Mouse (Mus musculus): ENCODE data around the gene Prdm16. TPM values are rescaled to one million over a fixed set of nuclear protein-coding genes. Genes with fewer than 3 reads are reported as not detected.

The Prdm16 gene
- total RNA-seq, 1 experiment, result 3.1 TPM

GRCm38 (mm10) chr4:154623241-154623640, 13.4 kb downstream of the Prdm16 start:
- Histone ChIP-seq H3K4me3 (ENCODE audit: insufficient read depth in 1 of 2, low read depth in 1 of 2, low read length in 2 of 2, poor library complexity in 1 of 2, severe bottlenecking in 1 of 2) (no peak overlapping the region), H3K9me3 (ENCODE audit: control insufficient read depth, insufficient read depth, low read depth, low read length) (no peaks in the 10 kb centered on the region), H3K4me1 (ENCODE audit: control insufficient read depth in 2 of 2, insufficient read depth in 2 of 2, low read length in 2 of 2, poor library complexity in 1 of 2) (peaks cover 0 to 2% of the 10 kb centered on the region in 2 experiments; a peak in 2 of 4 replicates), H3K27ac (ENCODE audit: insufficient read depth, low read depth, low read length, poor library complexity, severe bottlenecking) (no peak overlapping the region), H3K9ac (ENCODE audit: insufficient read depth, low read depth, low read length, poor library complexity, severe bottlenecking) (no peak overlapping the region), H3K36me3 (ENCODE audit: control insufficient read depth, insufficient read depth, low read length, poor library complexity, severe bottlenecking) (no peaks in the 10 kb centered on the region)
- TF ChIP-seq MAFK (IDR thresholded peaks at IDR 0.05; ENCODE audit: insufficient read depth, low read depth, low read length) (no peak), ZNF384 (IDR thresholded peaks at IDR 0.05; ENCODE audit: low read depth, low read length) (no peak), HCFC1 (IDR thresholded peaks at IDR 0.05; ENCODE audit: borderline replicate concordance, insufficient read depth, low read length) (no peak), ZC3H11A (IDR thresholded peaks at IDR 0.05; ENCODE audit: borderline replicate concordance, low read depth, low read length) (no peak), CHD2 (IDR thresholded peaks at IDR 0.05; ENCODE audit: low read depth, low read length) (no peak)
- in situ Hi-C loops (cut with MboI; ENCODE audit: low sequenced_read_pairs in 2 of 2, unreplicated experiment in 2 of 2), result no loop called here
- DNase-seq (ENCODE audit: low read depth, low spot score), result no peak

- peaks cover 1 to 8% of the 10 kb centered on the region in 2 experiments; a peak in 3 of 4 replicates for H3K4me1 ChIP-seq (ENCODE audit: control insufficient read depth in 2 of 2, insufficient read depth in 2 of 2, low read length in 2 of 2, poor library complexity in 1 of 2)
- H3K9ac ChIP-seq (ENCODE audit: insufficient read depth, low read depth, low read length, poor library complexity, severe bottlenecking), result no peak overlapping the region
- no peak for TF ChIP-seq ZNF384 (IDR thresholded peaks at IDR 0.05; ENCODE audit: low read depth, low read length)
- TF ChIP-seq HCFC1 (IDR thresholded peaks at IDR 0.05; ENCODE audit: borderline replicate concordance, insufficient read depth, low read length), result no peak
- TF ChIP-seq MAFK (IDR thresholded peaks at IDR 0.05; ENCODE audit: insufficient read depth, low read depth, low read length), result no peak
- H3K9me3 ChIP-seq (ENCODE audit: control insufficient read depth, insufficient read depth, low read depth, low read length), result no peaks in the 10 kb centered on the region
- H3K4me3 ChIP-seq (ENCODE audit: insufficient read depth in 1 of 2, low read depth in 1 of 2, low read length in 2 of 2, poor library complexity in 1 of 2, severe bottlenecking in 1 of 2), result no peak overlapping the region
- H3K36me3 ChIP-seq (ENCODE audit: control insufficient read depth, insufficient read depth, low read length, poor library complexity, severe bottlenecking), result no peaks in the 10 kb centered on the region
- DNase-seq (ENCODE audit: low read depth, low spot score), result no peak
- in situ Hi-C loops (cut with MboI; ENCODE audit: low sequenced_read_pairs in 2 of 2, unreplicated experiment in 2 of 2), result no loop called here
- H3K27ac ChIP-seq (ENCODE audit: insufficient read depth, low read depth, low read length, poor library complexity, severe bottlenecking), result no peak overlapping the region
Measured at GRCm38 (mm10) chr4:154622521-154622920, 14.2 kb downstream of the Prdm16 start.

- in situ Hi-C loops (cut with MboI; ENCODE audit: low sequenced_read_pairs in 2 of 2, unreplicated experiment in 2 of 2), result no loop called here
- no peak overlapping the region for H3K9ac ChIP-seq (ENCODE audit: insufficient read depth, low read depth, low read length, poor library complexity, severe bottlenecking)
- no peaks in the 10 kb centered on the region for H3K9me3 ChIP-seq (ENCODE audit: control insufficient read depth, insufficient read depth, low read depth, low read length)
- no peak overlapping the region for H3K4me3 ChIP-seq (ENCODE audit: insufficient read depth in 1 of 2, low read depth in 1 of 2, low read length in 2 of 2, poor library complexity in 1 of 2, severe bottlenecking in 1 of 2)
- DNase-seq (ENCODE audit: low read depth, low spot score), result no peak
- H3K4me1 ChIP-seq (ENCODE audit: control insufficient read depth in 2 of 2, insufficient read depth in 2 of 2, low read length in 2 of 2, poor library complexity in 1 of 2), result no peaks in the 10 kb centered on the region
- TF ChIP-seq ZC3H11A (IDR thresholded peaks at IDR 0.05; ENCODE audit: borderline replicate concordance, low read depth, low read length), result no peak
- TF ChIP-seq HCFC1 (IDR thresholded peaks at IDR 0.05; ENCODE audit: borderline replicate concordance, insufficient read depth, low read length), result no peak
- TF ChIP-seq MAFK (IDR thresholded peaks at IDR 0.05; ENCODE audit: insufficient read depth, low read depth, low read length), result no peak
- TF ChIP-seq CHD2 (IDR thresholded peaks at IDR 0.05; ENCODE audit: low read depth, low read length), result no peak
- no peak for TF ChIP-seq ZNF384 (IDR thresholded peaks at IDR 0.05; ENCODE audit: low read depth, low read length)
- no peaks in the 10 kb centered on the region for H3K36me3 ChIP-seq (ENCODE audit: control insufficient read depth, insufficient read depth, low read length, poor library complexity, severe bottlenecking)
- H3K27ac ChIP-seq (ENCODE audit: insufficient read depth, low read depth, low read length, poor library complexity, severe bottlenecking), result no peak overlapping the region
Measured at GRCm38 (mm10) chr4:154611167-154611566, 25.5 kb downstream of the Prdm16 start.

- H3K4me1 ChIP-seq (ENCODE audit: control insufficient read depth in 2 of 2, insufficient read depth in 2 of 2, low read length in 2 of 2, poor library complexity in 1 of 2), result peaks cover 0 to 3% of the 10 kb centered on the region in 2 experiments; a peak in 1 of 4 replicates
- DNase-seq (ENCODE audit: low read depth, low spot score), result no peak
- no peaks in the 10 kb centered on the region for H3K36me3 ChIP-seq (ENCODE audit: control insufficient read depth, insufficient read depth, low read length, poor library complexity, severe bottlenecking)
- TF ChIP-seq ZNF384 (IDR thresholded peaks at IDR 0.05; ENCODE audit: low read depth, low read length) (0 out of 2 replicates have a peak, but pooled peaks have one; percentile 12), HCFC1 (IDR thresholded peaks at IDR 0.05; ENCODE audit: borderline replicate concordance, insufficient read depth, low read length) (no peak)
- in situ Hi-C loops (cut with MboI; ENCODE audit: low sequenced_read_pairs in 2 of 2, unreplicated experiment in 2 of 2), result no loop called here
- H3K4me3 ChIP-seq (ENCODE audit: insufficient read depth in 1 of 2, low read depth in 1 of 2, low read length in 2 of 2, poor library complexity in 1 of 2, severe bottlenecking in 1 of 2), result no peak overlapping the region
- no peaks in the 10 kb centered on the region for H3K9me3 ChIP-seq (ENCODE audit: control insufficient read depth, insufficient read depth, low read depth, low read length)
- no peak overlapping the region for H3K27ac ChIP-seq (ENCODE audit: insufficient read depth, low read depth, low read length, poor library complexity, severe bottlenecking)
- no peak overlapping the region for H3K9ac ChIP-seq (ENCODE audit: insufficient read depth, low read depth, low read length, poor library complexity, severe bottlenecking)
Measured at GRCm38 (mm10) chr4:154607724-154608123, 28.9 kb downstream of the Prdm16 start.

- no peak overlapping the region for H3K4me3 ChIP-seq (ENCODE audit: insufficient read depth in 1 of 2, low read depth in 1 of 2, low read length in 2 of 2, poor library complexity in 1 of 2, severe bottlenecking in 1 of 2)
- TF ChIP-seq HCFC1 (IDR thresholded peaks at IDR 0.05; ENCODE audit: borderline replicate concordance, insufficient read depth, low read length) (no peak), ZNF384 (IDR thresholded peaks at IDR 0.05; ENCODE audit: low read depth, low read length) (no peak), MAFK (IDR thresholded peaks at IDR 0.05; ENCODE audit: insufficient read depth, low read depth, low read length) (no peak), ZC3H11A (IDR thresholded peaks at IDR 0.05; ENCODE audit: borderline replicate concordance, low read depth, low read length) (no peak), CHD2 (IDR thresholded peaks at IDR 0.05; ENCODE audit: low read depth, low read length) (no peak)
- H3K9ac ChIP-seq (ENCODE audit: insufficient read depth, low read depth, low read length, poor library complexity, severe bottlenecking), result no peak overlapping the region
- H3K4me1 ChIP-seq (ENCODE audit: control insufficient read depth in 2 of 2, insufficient read depth in 2 of 2, low read length in 2 of 2, poor library complexity in 1 of 2), result peaks cover 6 to 25% of the 10 kb centered on the region in 2 experiments
- DNase-seq (ENCODE audit: low read depth, low spot score), result no peak
- no peak overlapping the region for H3K27ac ChIP-seq (ENCODE audit: insufficient read depth, low read depth, low read length, poor library complexity, severe bottlenecking)
- no peaks in the 10 kb centered on the region for H3K9me3 ChIP-seq (ENCODE audit: control insufficient read depth, insufficient read depth, low read depth, low read length)
- in situ Hi-C loops (cut with MboI; ENCODE audit: low sequenced_read_pairs in 2 of 2, unreplicated experiment in 2 of 2), result no loop called here
- H3K36me3 ChIP-seq (ENCODE audit: control insufficient read depth, insufficient read depth, low read length, poor library complexity, severe bottlenecking), result no peaks in the 10 kb centered on the region
Measured at GRCm38 (mm10) chr4:154604442-154604830, 32.2 kb downstream of the Prdm16 start.
